Mouse (Mus musculus) olfactory bulb, adult 2 months (tissue): ENCODE data around the gene Sipa1l3.

ENCODE experiments used
- CTCF ChIP-seq: fragments of 200-500 bp; IDR thresholded peaks from 2 replicates; pipeline ENCODE4 v1.5.1; 2012; ENCODE audit warnings: low read depth, mild to moderate bottlenecking, low read length, moderate library complexity; ENCODE audit not compliant: insufficient read depth
- POLR2A ChIP-seq: fragments of 200-500 bp; IDR thresholded peaks from 2 replicates; pipeline ENCODE4 v1.6.1; 2012; ENCODE audit warnings: mild to moderate bottlenecking, low read depth, low read length, moderate library complexity; ENCODE audit not compliant: insufficient read depth

GRCm38 (mm10) chr7:29504683-29505290 is 13.7 kb downstream of the Sipa1l3 start:
- no peak for TF ChIP-seq CTCF
- TF ChIP-seq POLR2A = no peak
